Mouse (Mus musculus): Measurements from ENCODE around the gene Hspa1b. TPM values are rescaled to one million over a fixed set of nuclear protein-coding genes. Genes with fewer than 3 reads are reported as not detected.

Hspa1b gene
- polyA plus RNA-seq, 1 experiment from 2014 or later = 0.26 TPM

DNA sequence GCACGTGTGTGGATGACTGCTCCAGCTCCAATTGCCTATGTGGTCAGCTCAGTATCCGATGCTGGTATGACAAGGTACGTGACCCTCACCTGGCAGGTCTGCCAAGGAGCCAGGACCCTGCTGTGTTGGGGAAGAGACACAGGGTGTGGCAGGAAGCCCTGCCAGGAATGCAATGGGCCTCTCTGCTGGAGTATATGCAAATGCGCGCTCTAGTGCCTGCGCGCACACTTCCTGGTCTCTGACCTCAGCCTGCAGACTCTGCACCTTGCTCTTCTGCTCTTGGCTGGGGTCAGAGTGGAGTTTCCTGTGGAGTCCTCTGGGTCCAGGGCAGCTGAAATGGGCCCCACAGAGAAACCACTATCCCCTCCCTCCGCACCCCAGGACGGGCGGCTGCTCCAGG lies 48.1 kb downstream of the Hspa1b start:
- H3K9ac ChIP-seq (ENCODE audit: low read length) = no peak overlapping the region
- no peak overlapping the region for H3K27ac ChIP-seq (ENCODE audit: low read depth, low read length)
- H3K4me1 ChIP-seq (ENCODE audit: control insufficient read depth, insufficient read depth, low read length) = no peaks in the 10 kb centered on the region; the same call in 1 of the 2 replicates
- H3K9me3 ChIP-seq (ENCODE audit: control insufficient read depth, low read length) = no peaks in the 10 kb centered on the region
- WGBS = 92% methylated on average over 10 of the region's 10 CpGs
- DNase-seq (ENCODE audit: low spot score, missing footprints) (no peak), ATAC-seq (ENCODE audit: low FRiP score) (no peak)
- H3K36me3 ChIP-seq (ENCODE audit: control insufficient read depth, insufficient read depth, low read length) = peaks cover 50% of the 10 kb centered on the region
- H3K4me2 ChIP-seq = no peak overlapping the region
- H3K27me3 ChIP-seq (ENCODE audit: control insufficient read depth, insufficient read depth, low read length) = no peaks in the 10 kb centered on the region
- H3K4me3 ChIP-seq (ENCODE audit: low read depth, low read length) = no peak overlapping the region

Other genes with a start within 250 kb of the Hspa1b start
- not detected in 2 replicates for gene C4b, start 215.4 kb downstream of the Hspa1b start, polyA plus RNA-seq (2014; fragmentation: Nextera tagmentation; extraction: Ambion mirVana)
- gene Cyp21a1, start 154.7 kb downstream of the Hspa1b start, polyA plus RNA-seq (2014; fragmentation: Nextera tagmentation; extraction: Ambion mirVana) = not detected in 2 replicates
- 20.2 and 21.5 TPM in 2 replicates for gene Stk19, start 122.3 kb downstream of the Hspa1b start, polyA plus RNA-seq (2014; fragmentation: Nextera tagmentation; extraction: Ambion mirVana)
- 60.7 and 64.8 TPM in 2 replicates for gene Dxo, start 122.2 kb downstream of the Hspa1b start, polyA plus RNA-seq (2014; fragmentation: Nextera tagmentation; extraction: Ambion mirVana)
- gene Skiv2l, start 109.0 kb downstream of the Hspa1b start, polyA plus RNA-seq (2014; fragmentation: Nextera tagmentation; extraction: Ambion mirVana) = 30.7 and 36.2 TPM in 2 replicates
- 117 and 125 TPM in 2 replicates for gene Nelfe, start 108.8 kb downstream of the Hspa1b start, polyA plus RNA-seq (2014; fragmentation: Nextera tagmentation; extraction: Ambion mirVana)
- gene Cfb, start 96.7 kb downstream of the Hspa1b start, polyA plus RNA-seq (2014; fragmentation: Nextera tagmentation; extraction: Ambion mirVana) = 1.6 and 1.9 TPM in 2 replicates
- gene Zbtb12, start 79.8 kb downstream of the Hspa1b start, polyA plus RNA-seq (2014; fragmentation: Nextera tagmentation; extraction: Ambion mirVana) = 2.5 and 2.9 TPM in 2 replicates
- 0.05 and 0.15 TPM in 2 replicates for gene Gm20547, start 77.2 kb downstream of the Hspa1b start, polyA plus RNA-seq (2014; fragmentation: Nextera tagmentation; extraction: Ambion mirVana)
- gene C2, start 61.0 kb downstream of the Hspa1b start, polyA plus RNA-seq (2014; fragmentation: Nextera tagmentation; extraction: Ambion mirVana) = 0.83 and 1.5 TPM in 2 replicates
- gene Ehmt2, start 60.8 kb downstream of the Hspa1b start, polyA plus RNA-seq (2014; fragmentation: Nextera tagmentation; extraction: Ambion mirVana) = 56.9 and 60.5 TPM in 2 replicates
- gene Slc44a4, start 44.8 kb downstream of the Hspa1b start, polyA plus RNA-seq (2014; fragmentation: Nextera tagmentation; extraction: Ambion mirVana) = not detected in 2 replicates
- gene Neu1, start 28.0 kb downstream of the Hspa1b start, polyA plus RNA-seq (2014; fragmentation: Nextera tagmentation; extraction: Ambion mirVana) = 11.0 and 12.3 TPM in 2 replicates
- gene Gm20481, start 10.7 kb upstream of the Hspa1b start, polyA plus RNA-seq (2014; fragmentation: Nextera tagmentation; extraction: Ambion mirVana) = not detected in 2 replicates
- 0.59 and 1.2 TPM in 2 replicates for gene Hspa1a, start 12.9 kb upstream of the Hspa1b start, polyA plus RNA-seq (2014; fragmentation: Nextera tagmentation; extraction: Ambion mirVana)
- gene Hspa1l, start 13.5 kb upstream of the Hspa1b start, polyA plus RNA-seq (2014; fragmentation: Nextera tagmentation; extraction: Ambion mirVana) = 1.4 and 2.0 TPM in 2 replicates
- 213 and 234 TPM in 2 replicates for gene Lsm2, start 22.6 kb upstream of the Hspa1b start, polyA plus RNA-seq (2014; fragmentation: Nextera tagmentation; extraction: Ambion mirVana)
- gene Vars, start 41.7 kb upstream of the Hspa1b start, polyA plus RNA-seq (2014; fragmentation: Nextera tagmentation; extraction: Ambion mirVana) = 76.1 and 81.2 TPM in 2 replicates
- gene Vwa7, start 57.3 kb upstream of the Hspa1b start, polyA plus RNA-seq (2014; fragmentation: Nextera tagmentation; extraction: Ambion mirVana) = 0.07 TPM in 1 of 2 replicates, not detected in the other
- gene Sapcd1, start 68.8 kb upstream of the Hspa1b start, polyA plus RNA-seq (2014; fragmentation: Nextera tagmentation; extraction: Ambion mirVana) = 5.3 and 7.3 TPM in 2 replicates
- 5.0 and 5.2 TPM in 2 replicates for gene Msh5, start 87.5 kb upstream of the Hspa1b start, polyA plus RNA-seq (2014; fragmentation: Nextera tagmentation; extraction: Ambion mirVana)
- 73.8 and 83.9 TPM in 2 replicates for gene Clic1, start 90.7 kb upstream of the Hspa1b start, polyA plus RNA-seq (2014; fragmentation: Nextera tagmentation; extraction: Ambion mirVana)
- 614 and 653 TPM in 2 replicates for gene Ddah2, start 99.8 kb upstream of the Hspa1b start, polyA plus RNA-seq (2014; fragmentation: Nextera tagmentation; extraction: Ambion mirVana)
- not detected in 2 replicates for gene Ly6g6c, start 106.2 kb upstream of the Hspa1b start, polyA plus RNA-seq (2014; fragmentation: Nextera tagmentation; extraction: Ambion mirVana)
- gene Mpig6b, start 106.9 kb upstream of the Hspa1b start, polyA plus RNA-seq (2014; fragmentation: Nextera tagmentation; extraction: Ambion mirVana) = 0.76 and 0.89 TPM in 2 replicates
- not detected in 2 replicates for gene Ly6g6e, start 117.7 kb upstream of the Hspa1b start, polyA plus RNA-seq (2014; fragmentation: Nextera tagmentation; extraction: Ambion mirVana)
- 0.97 and 1.5 TPM in 2 replicates for gene Ly6g6d, start 118.8 kb upstream of the Hspa1b start, polyA plus RNA-seq (2014; fragmentation: Nextera tagmentation; extraction: Ambion mirVana)
- 0.28 and 0.74 TPM in 2 replicates for gene Ly6g6f, start 126.4 kb upstream of the Hspa1b start, polyA plus RNA-seq (2014; fragmentation: Nextera tagmentation; extraction: Ambion mirVana)
- 40.5 and 45.2 TPM in 2 replicates for gene Abhd16a, start 130.0 kb upstream of the Hspa1b start, polyA plus RNA-seq (2014; fragmentation: Nextera tagmentation; extraction: Ambion mirVana)
- not detected in 2 replicates for gene Ly6g5c, start 149.0 kb upstream of the Hspa1b start, polyA plus RNA-seq (2014; fragmentation: Nextera tagmentation; extraction: Ambion mirVana)
- gene Ly6g5b, start 156.2 kb upstream of the Hspa1b start, polyA plus RNA-seq (2014; fragmentation: Nextera tagmentation; extraction: Ambion mirVana) = 0.86 and 1.2 TPM in 2 replicates
- gene Gpank1, start 162.2 kb upstream of the Hspa1b start, polyA plus RNA-seq (2014; fragmentation: Nextera tagmentation; extraction: Ambion mirVana) = 24.4 and 26.3 TPM in 2 replicates
- 293 and 299 TPM in 2 replicates for gene Csnk2b, start 162.8 kb upstream of the Hspa1b start, polyA plus RNA-seq (2014; fragmentation: Nextera tagmentation; extraction: Ambion mirVana)
- 7.1 and 8.1 TPM in 2 replicates for gene D17H6S53E, start 167.1 kb upstream of the Hspa1b start, polyA plus RNA-seq (2014; fragmentation: Nextera tagmentation; extraction: Ambion mirVana)
- gene Apom, start 172.8 kb upstream of the Hspa1b start, polyA plus RNA-seq (2014; fragmentation: Nextera tagmentation; extraction: Ambion mirVana) = 0.37 and 0.45 TPM in 2 replicates
- gene Bag6, start 175.9 kb upstream of the Hspa1b start, polyA plus RNA-seq (2014; fragmentation: Nextera tagmentation; extraction: Ambion mirVana) = 96.0 and 104 TPM in 2 replicates
- 138 and 153 TPM in 2 replicates for gene Prrc2a, start 205.7 kb upstream of the Hspa1b start, polyA plus RNA-seq (2014; fragmentation: Nextera tagmentation; extraction: Ambion mirVana)
- 7.8 and 8.4 TPM in 2 replicates for gene Aif1, start 216.8 kb upstream of the Hspa1b start, polyA plus RNA-seq (2014; fragmentation: Nextera tagmentation; extraction: Ambion mirVana)
- 7.8 and 10.2 TPM in 2 replicates for gene Lst1, start 229.2 kb upstream of the Hspa1b start, polyA plus RNA-seq (2014; fragmentation: Nextera tagmentation; extraction: Ambion mirVana)
- 0.41 TPM in 1 of 2 replicates, not detected in the other for gene Ltb, start 235.2 kb upstream of the Hspa1b start, polyA plus RNA-seq (2014; fragmentation: Nextera tagmentation; extraction: Ambion mirVana)
- gene Tnf, start 242.8 kb upstream of the Hspa1b start, polyA plus RNA-seq (2014; fragmentation: Nextera tagmentation; extraction: Ambion mirVana) = 0.26 TPM in 1 of 2 replicates, not detected in the other
- not detected in 2 replicates for gene Lta, start 246.1 kb upstream of the Hspa1b start, polyA plus RNA-seq (2014; fragmentation: Nextera tagmentation; extraction: Ambion mirVana)

All from midbrain, embryonic 11.5 days (tissue).